Mouse (Mus musculus) gastrocnemius, adult 8-10 months (tissue): Measurements from ENCODE around the gene Chrnb1. TPM values are rescaled to one million over a fixed set of nuclear protein-coding genes. Genes with fewer than 3 reads are reported as not detected.

Experiments
- DNase-seq, 2 experiments: peaks; one replicate each; pipeline ENCODE4 v3.0.0; 2022; ENCODE audit warnings: low spot score in 2 of 2
- total RNA-seq, 4 experiments: library from RNA; stranded (reverse); gene quantifications; 2 replicates each; pipeline ENCODE4 v1.2.4; 2022

Chrnb1 gene
- total RNA-seq, 4 experiments from 2014 or later = 25.2 to 33.8 (median 28.9) TPM

DNA sequence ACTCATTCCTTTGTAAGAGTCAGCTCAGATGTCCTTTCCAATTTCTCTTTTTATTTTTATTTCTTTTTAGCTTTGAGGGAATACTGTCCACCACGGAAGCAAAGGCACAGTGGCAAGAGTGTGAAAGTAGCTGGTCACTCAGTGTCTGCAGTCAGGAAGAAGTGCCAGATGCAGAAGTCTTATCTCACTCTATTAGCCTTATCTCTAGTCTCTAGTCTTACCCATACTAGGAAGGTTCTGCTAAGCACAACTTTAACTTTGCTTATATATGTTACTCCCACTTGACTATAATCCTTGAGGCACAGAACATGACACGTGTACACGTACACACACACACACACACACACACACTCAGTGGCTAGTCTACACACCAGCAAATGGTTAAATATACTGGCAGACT lies 44.1 kb downstream of the Chrnb1 start:
- DNase-seq = no peak

Other genes with a start within 250 kb of the Chrnb1 start
- gene Dnah2, start 246.8 kb downstream of the Chrnb1 start, total RNA-seq = under 1 TPM in 3 of 4 experiments, not detected in 1; 0.02 to 0.68 (median 0.05) TPM
- under 1 TPM; 0.31 to 0.46 (median 0.35) TPM for gene Efnb3, start 235.7 kb downstream of the Chrnb1 start, total RNA-seq
- gene Wrap53, start 215.7 kb downstream of the Chrnb1 start, total RNA-seq = 1 to 10 TPM; 3.3 to 4.4 (median 3.7) TPM
- 10 to 100 TPM; 12.6 to 17.2 (median 13.8) TPM for gene Trp53, start 215.6 kb downstream of the Chrnb1 start, total RNA-seq
- gene Atp1b2, start 190.0 kb downstream of the Chrnb1 start, total RNA-seq = 100 to 1,000 TPM; 333 to 372 (median 353) TPM
- gene Shbg, start 178.0 kb downstream of the Chrnb1 start, total RNA-seq = not detected
- gene Sat2, start 173.9 kb downstream of the Chrnb1 start, total RNA-seq = 1 to 10 TPM; 1.4 to 3.8 (median 2.7) TPM
- 100 to 1,000 TPM; 104 to 114 (median 108) TPM for gene Fxr2, start 163.0 kb downstream of the Chrnb1 start, total RNA-seq
- not detected for gene Sox15, start 140.6 kb downstream of the Chrnb1 start, total RNA-seq
- 1 to 10 TPM; 7.3 to 8.8 (median 8.3) TPM for gene Mpdu1, start 133.3 kb downstream of the Chrnb1 start, total RNA-seq
- gene Cd68, start 129.8 kb downstream of the Chrnb1 start, total RNA-seq = 1 to 10 TPM in 3 of 4 experiments, under 1 TPM in 1; 0.73 to 3.7 (median 1.4) TPM
- gene Eif4a1, start 123.5 kb downstream of the Chrnb1 start, total RNA-seq = 100 to 1,000 TPM in 1 of 4 experiments, 10 to 100 TPM in 3; 81.9 to 109 (median 91.5) TPM
- gene Senp3, start 113.9 kb downstream of the Chrnb1 start, total RNA-seq = 10 to 100 TPM; 25.7 to 29.4 (median 28.3) TPM
- under 1 TPM in 3 of 4 experiments, not detected in 1; 0.48 to 0.56 (median 0.54) TPM for gene Tnfsf13, start 110.2 kb downstream of the Chrnb1 start, total RNA-seq
- 1 to 10 TPM; 6.0 to 9.0 (median 7.1) TPM for gene Tnfsf12, start 100.1 kb downstream of the Chrnb1 start, total RNA-seq
- gene Tnfsfm13, start 99.8 kb downstream of the Chrnb1 start, total RNA-seq = 1 to 10 TPM; 1.3 to 1.7 (median 1.6) TPM
- 10 to 100 TPM; 27.8 to 38.4 (median 35.3) TPM for gene Polr2a, start 37.3 kb downstream of the Chrnb1 start, total RNA-seq
- not detected for gene Slc35g3, start 34.0 kb downstream of the Chrnb1 start, total RNA-seq
- 10 to 100 TPM; 35.6 to 40.3 (median 38.5) TPM for gene Zbtb4, start 30.0 kb downstream of the Chrnb1 start, total RNA-seq
- 1 to 10 TPM; 2.5 to 5.8 (median 4.0) TPM for gene Fgf11, start 5.9 kb upstream of the Chrnb1 start, total RNA-seq
- gene Tmem102, start 9.7 kb upstream of the Chrnb1 start, total RNA-seq = under 1 TPM; 0.17 to 0.31 (median 0.24) TPM
- not detected for gene Gm39566, start 19.4 kb upstream of the Chrnb1 start, total RNA-seq
- not detected for gene Spem2, start 22.5 kb upstream of the Chrnb1 start, total RNA-seq
- gene Spem1, start 26.2 kb upstream of the Chrnb1 start, total RNA-seq = not detected
- 1 to 10 TPM; 1.3 to 2.4 (median 1.7) TPM for gene Nlgn2, start 41.8 kb upstream of the Chrnb1 start, total RNA-seq
- gene Tmem256, start 42.6 kb upstream of the Chrnb1 start, total RNA-seq = 100 to 1,000 TPM; 143 to 214 (median 181) TPM
- 10 to 100 TPM in 2 of 4 experiments, 1 to 10 TPM in 2; 8.7 to 10.6 (median 9.4) TPM for gene Plscr3, start 50.4 kb upstream of the Chrnb1 start, total RNA-seq
- under 1 TPM in 1 of 4 experiments, not detected in 3; 0.31 TPM for gene Tnk1, start 62.8 kb upstream of the Chrnb1 start, total RNA-seq
- not detected for gene Tmem95, start 82.1 kb upstream of the Chrnb1 start, total RNA-seq
- 1 to 10 TPM in 2 of 4 experiments, under 1 TPM in 2; 0.97 to 1.3 (median 1.1) TPM for gene Kctd11, start 85.5 kb upstream of the Chrnb1 start, total RNA-seq
- under 1 TPM in 3 of 4 experiments, not detected in 1; 0.15 to 0.21 (median 0.19) TPM for gene Acap1, start 99.6 kb upstream of the Chrnb1 start, total RNA-seq
- 1 to 10 TPM in 1 of 4 experiments, under 1 TPM in 3; 0.22 to 1.1 (median 0.57) TPM for gene 2810408A11Rik, start 105.0 kb upstream of the Chrnb1 start, total RNA-seq
- gene Neurl4, start 105.1 kb upstream of the Chrnb1 start, total RNA-seq = 10 to 100 TPM; 21.6 to 31.3 (median 25.5) TPM
- gene Gps2, start 117.9 kb upstream of the Chrnb1 start, total RNA-seq = 10 to 100 TPM; 38.6 to 53.2 (median 50.3) TPM
- 100 to 1,000 TPM; 443 to 477 (median 467) TPM for gene Eif5a, start 126.0 kb upstream of the Chrnb1 start, total RNA-seq
- gene Ybx2, start 139.9 kb upstream of the Chrnb1 start, total RNA-seq = 10 to 100 TPM in 1 of 4 experiments, 1 to 10 TPM in 3; 8.5 to 11.4 (median 9.2) TPM
- gene Slc2a4, start 152.2 kb upstream of the Chrnb1 start, total RNA-seq = 100 to 1,000 TPM; 397 to 490 (median 424) TPM
- gene Cldn7, start 168.8 kb upstream of the Chrnb1 start, total RNA-seq = not detected
- 100 to 1,000 TPM; 266 to 308 (median 283) TPM for gene Ctdnep1, start 185.2 kb upstream of the Chrnb1 start, total RNA-seq
- gene Elp5, start 186.6 kb upstream of the Chrnb1 start, total RNA-seq = 10 to 100 TPM; 38.8 to 40.8 (median 39.4) TPM
- 100 to 1,000 TPM; 186 to 216 (median 214) TPM for gene Gabarap, start 195.2 kb upstream of the Chrnb1 start, total RNA-seq
- gene Phf23, start 199.8 kb upstream of the Chrnb1 start, total RNA-seq = 10 to 100 TPM; 20.5 to 28.5 (median 23.0) TPM
- gene Dvl2, start 204.7 kb upstream of the Chrnb1 start, total RNA-seq = 1 to 10 TPM; 3.8 to 5.2 (median 4.5) TPM
- 100 to 1,000 TPM; 288 to 338 (median 299) TPM for gene Acadvl, start 219.5 kb upstream of the Chrnb1 start, total RNA-seq
- 1 to 10 TPM; 3.3 to 6.9 (median 4.2) TPM for gene Dlg4, start 221.0 kb upstream of the Chrnb1 start, total RNA-seq